Mouse (Mus musculus) G1E (cell line): ENCODE measurements around the gene Onecut3.

Experiments
- CTCF ChIP-seq: IDR thresholded peaks from 2 replicates; pipeline ENCODE4 v1.5.1; 2012; ENCODE audit warnings: low read depth, low read length, inconsistent platforms, mixed read lengths
- GATA1 ChIP-seq: IDR thresholded peaks from 2 replicates; pipeline ENCODE4 v1.6.1; 2012; ENCODE audit warnings: borderline replicate concordance, low read length, inconsistent platforms, mixed read lengths
- GATA2 ChIP-seq: IDR thresholded peaks from 2 replicates; pipeline ENCODE4 v1.6.1; 2012; ENCODE audit warnings: low read depth, low read length, inconsistent platforms, borderline replicate concordance
- POLR2AphosphoS5 ChIP-seq: IDR thresholded peaks from 2 replicates; pipeline ENCODE4 v1.6.1; 2012; ENCODE audit warnings: low read depth, low read length, inconsistent platforms; ENCODE audit not compliant: insufficient replicate concordance
- TAL1 ChIP-seq: conservative IDR thresholded peaks from 2 replicates; pipeline ENCODE4 v1.6.1; 2012; ENCODE audit warnings: low read depth, low read length, inconsistent platforms, mixed read lengths

DNA sequence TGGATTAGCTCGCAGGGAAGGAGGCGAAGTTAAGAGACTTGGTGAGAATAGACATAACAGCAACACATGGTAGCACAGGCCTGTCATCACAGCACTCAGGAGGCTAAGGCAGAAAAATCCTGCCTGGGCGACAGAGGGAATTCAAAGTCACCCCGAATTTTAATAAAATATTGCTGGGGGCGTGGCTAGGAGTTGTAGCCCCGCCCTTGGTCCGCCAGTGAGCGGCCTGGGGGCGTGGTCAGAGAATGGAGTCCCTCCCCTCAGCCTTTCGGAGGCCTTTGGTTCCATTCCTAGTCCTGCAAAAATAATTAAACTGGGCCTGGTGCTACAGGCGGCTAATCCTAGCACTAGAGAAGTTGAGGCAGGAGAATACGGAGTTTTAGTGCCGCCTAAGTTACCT, 41.1 kb downstream of the Onecut3 start:
- TF ChIP-seq CTCF, result no peak
- TF ChIP-seq GATA1, result no peak
- TF ChIP-seq POLR2AphosphoS5, result no peak
- no peak for TF ChIP-seq GATA2
- no peak for TF ChIP-seq TAL1
